Mouse (Mus musculus) midbrain, embryonic 13.5 days (tissue): ENCODE results near the gene Dcdc2b. TPM values are rescaled to one million over a fixed set of nuclear protein-coding genes. Genes with fewer than 3 reads are reported as not detected.

ENCODE experiments used
- ATAC-seq: fragments of 200-750 bp; cut with Nextera tagmentation; 2 replicates; pipeline ENCODE4 v1.8.0; 2017; ENCODE audit warnings: mild to moderate bottlenecking, moderate TSS enrichment, moderate library complexity
- H3K27ac ChIP-seq: fragments of 300-500 bp; sonication (generic); 2 replicates; pipeline ENCODE4 v1.5.1; 2015; ENCODE audit warnings: inconsistent platforms, mild to moderate bottlenecking, moderate library complexity
- H3K27me3 ChIP-seq: fragments of 300-500 bp; sonication (generic); 2 replicates; pipeline ENCODE4 v1.6.1; 2015; ENCODE audit warnings: mild to moderate bottlenecking, inconsistent platforms
- H3K36me3 ChIP-seq: fragments of 300-500 bp; sonication (generic); 2 replicates; pipeline ENCODE4 v1.6.1; 2015; ENCODE audit warnings: mild to moderate bottlenecking, inconsistent platforms
- H3K4me1 ChIP-seq: fragments of 300-500 bp; sonication (generic); replicated peaks from 2 replicates; pipeline ENCODE4 v1.6.1; 2015; ENCODE audit warnings: inconsistent platforms
- H3K4me2 ChIP-seq: fragments of 300-500 bp; sonication (generic); replicated peaks from 2 replicates; pipeline ENCODE4 v1.6.1; 2015; ENCODE audit warnings: moderate library complexity, mild to moderate bottlenecking, inconsistent platforms
- H3K4me3 ChIP-seq: fragments of 300-500 bp; sonication (generic); replicated peaks from 2 replicates; pipeline ENCODE4 v1.5.1; 2015; ENCODE audit warnings: mild to moderate bottlenecking, inconsistent platforms
- H3K9ac ChIP-seq: fragments of 300-500 bp; sonication (generic); replicated peaks from 2 replicates; pipeline ENCODE4 v1.6.1; 2015; ENCODE audit warnings: mild to moderate bottlenecking, inconsistent platforms
- H3K9me3 ChIP-seq: fragments of 300-500 bp; sonication (generic); 2 replicates; pipeline ENCODE4 v1.6.1; 2016; ENCODE audit warnings: mild to moderate bottlenecking, inconsistent platforms
- WGBS: fragments of 180-500 bp; shearing (Covaris S2); methylation state at CpG from one replicate; pipeline ENCODE4 v1.1.7; 2015; 5-methylcytosine and 5-hydroxymethylcytosine counted together
- polyA plus RNA-seq: library from polyadenylated mRNA; unstranded; fragments of >200 nt; fragmentation: Nextera tagmentation; extraction: Ambion mirVana; gene quantifications from 2 replicates; pipeline ENCODE4 v1.2.1, GENCODE M21; 2015

Gene Dcdc2b
- polyA plus RNA-seq = 2.6 and 3.5 TPM in 2 replicates

- no peak for ATAC-seq
- Histone ChIP-seq H3K9me3 (no peaks in the 10 kb centered on the region), H3K27me3 (no peaks in the 10 kb centered on the region), H3K36me3 (peaks cover 38% of the 10 kb centered on the region), H3K9ac (0 out of 2 replicates have a peak within 1 kb of the TSS, but pooled peaks have one; percentile 14), H3K4me2 (no peak within 1 kb of the TSS), H3K4me3 (no peak within 1 kb of the TSS), H3K27ac (no peak within 1 kb of the TSS), H3K4me1 (peaks cover 18% of the 10 kb centered on the region)
- WGBS = 79% methylated on average over 6 of the region's 6 CpGs
Measured at GRCm38 (mm10) chr4:129614093-129614492, at the start of gene Dcdc2b. Dcdc2b (minus strand) TSS chr4:129614257.

DNA sequence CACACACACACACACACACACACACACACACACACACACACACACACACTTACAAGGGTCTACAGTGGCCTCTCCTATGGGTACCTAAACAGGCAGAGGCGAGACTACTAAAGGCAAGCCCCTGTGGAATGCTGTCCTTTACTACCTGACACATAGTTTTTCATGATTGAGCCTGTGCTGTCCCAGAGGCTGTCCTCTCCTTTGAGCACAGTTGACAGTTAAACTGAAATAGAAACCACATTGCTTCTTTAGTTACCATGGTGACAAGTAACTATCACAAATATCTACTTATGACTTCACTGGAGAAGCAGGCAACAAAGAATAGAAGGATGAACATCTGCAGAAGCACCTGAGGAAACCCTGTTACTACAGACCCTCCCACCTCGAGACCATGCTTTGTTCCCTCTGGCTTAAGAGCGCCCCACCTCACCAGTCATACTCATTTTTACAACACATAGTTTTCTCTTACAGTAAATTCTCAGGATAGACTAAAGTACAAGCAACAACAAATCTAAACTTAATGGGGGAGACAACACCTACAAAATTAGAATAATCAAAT is 48.3 kb upstream of the Dcdc2b start:
- H3K9ac ChIP-seq = no peak overlapping the region
- no peak for ATAC-seq
- no peaks in the 10 kb centered on the region for H3K27me3 ChIP-seq
- H3K9me3 ChIP-seq = no peaks in the 10 kb centered on the region
- WGBS = 86% methylated on average over 3 of the region's 3 CpGs
- H3K4me3 ChIP-seq = no peak overlapping the region
- no peak overlapping the region for H3K27ac ChIP-seq
- H3K4me1 ChIP-seq = no peaks in the 10 kb centered on the region; the same call in 1 of the 2 replicates
- peaks cover 42% of the 10 kb centered on the region for H3K36me3 ChIP-seq
- H3K4me2 ChIP-seq = no peak overlapping the region

DNA sequence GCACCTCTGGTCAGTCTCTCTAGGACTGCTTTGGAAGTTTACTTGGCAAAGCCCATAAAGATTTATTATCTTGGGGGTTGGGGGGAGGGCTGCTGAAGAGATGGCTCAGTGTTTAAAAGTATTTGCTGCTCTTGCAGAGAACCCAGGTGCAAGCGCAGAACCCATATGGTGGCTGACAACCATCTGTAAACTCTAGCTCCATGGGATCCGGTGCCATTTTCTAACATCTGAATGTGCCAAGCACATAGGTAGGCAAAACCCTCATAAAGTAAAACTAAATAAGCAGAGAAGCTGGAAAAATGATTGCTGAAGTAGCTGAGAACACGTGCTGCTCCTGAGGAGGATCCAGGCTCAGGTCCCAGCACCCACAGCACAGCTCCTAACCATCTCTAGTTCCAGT is 47.5 kb upstream of the Dcdc2b start:
- Histone ChIP-seq H3K9me3 (no peaks in the 10 kb centered on the region), H3K9ac (no peak overlapping the region), H3K36me3 (peaks cover 50% of the 10 kb centered on the region), H3K4me2 (no peak overlapping the region), H3K4me1 (no peaks in the 10 kb centered on the region; the same call in 1 of the 2 replicates), H3K4me3 (no peak overlapping the region), H3K27me3 (no peaks in the 10 kb centered on the region), H3K27ac (no peak overlapping the region)
- ATAC-seq = no peak
- WGBS = 95% methylated on average over 3 of the region's 3 CpGs

- no peak overlapping the region for H3K27ac ChIP-seq
- no peak overlapping the region for H3K4me2 ChIP-seq
- H3K27me3 ChIP-seq = no peaks in the 10 kb centered on the region
- H3K36me3 ChIP-seq = peaks cover 87% of the 10 kb centered on the region
- no peak for ATAC-seq
- 90% methylated on average over 14 of the region's 14 CpGs for WGBS
- H3K4me3 ChIP-seq = no peak overlapping the region
- no peaks in the 10 kb centered on the region for H3K4me1 ChIP-seq
- no peaks in the 10 kb centered on the region for H3K9me3 ChIP-seq
- H3K9ac ChIP-seq = no peak overlapping the region
Measured at GRCm38 (mm10) chr4:129654770-129655169, 40.7 kb upstream of the Dcdc2b start.

DNA sequence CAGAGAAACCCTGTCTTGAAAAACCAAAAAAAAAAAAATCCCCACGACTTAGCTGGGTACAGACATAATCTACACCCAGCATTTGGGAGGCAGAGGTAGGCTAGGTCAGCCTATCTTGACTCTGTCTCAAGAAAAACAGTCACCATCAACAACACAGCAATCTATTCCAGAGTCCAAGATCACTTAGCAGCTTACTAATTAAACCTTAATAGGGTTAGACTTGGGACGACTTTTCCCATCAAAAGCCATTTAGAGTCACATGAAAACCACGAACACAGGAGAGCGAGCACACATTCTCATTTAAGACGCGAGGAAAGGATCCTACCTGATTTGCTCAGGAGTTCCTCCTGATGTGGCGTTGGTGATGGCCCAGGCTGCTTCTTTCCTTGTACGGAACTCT is 36.3 kb upstream of the Dcdc2b start:
- no peak for ATAC-seq
- Histone ChIP-seq H3K27me3 (no peaks in the 10 kb centered on the region), H3K36me3 (peaks cover 93% of the 10 kb centered on the region), H3K9me3 (no peaks in the 10 kb centered on the region), H3K9ac (no peak overlapping the region), H3K4me1 (no peaks in the 10 kb centered on the region), H3K4me3 (no peak overlapping the region), H3K27ac (no peak overlapping the region), H3K4me2 (no peak overlapping the region)
- WGBS = 95% methylated on average over 8 of the region's 8 CpGs

DNA sequence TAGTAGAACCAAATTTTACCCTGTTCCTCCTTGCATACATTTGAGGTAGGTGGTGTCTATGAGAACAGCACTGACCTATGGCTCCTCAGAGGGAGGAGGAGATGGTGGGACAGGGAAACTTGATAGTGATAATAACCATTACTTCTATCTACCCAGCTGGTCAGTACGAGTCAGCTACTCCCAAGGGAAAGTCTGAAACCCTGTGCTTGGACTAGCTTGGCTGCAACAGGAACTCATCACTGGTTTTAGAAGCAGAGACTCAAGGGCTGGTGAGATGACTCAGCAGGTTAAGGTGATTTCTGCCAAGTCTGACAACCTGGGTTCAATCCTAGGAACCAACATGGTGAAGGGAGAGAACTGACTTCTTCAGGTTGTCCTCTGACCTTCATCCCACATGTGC is 34.6 kb upstream of the Dcdc2b start:
- H3K27me3 ChIP-seq = no peaks in the 10 kb centered on the region
- no peaks in the 10 kb centered on the region for H3K9me3 ChIP-seq
- WGBS = 79% methylated on average over 1 of the region's 1 CpGs
- no peaks in the 10 kb centered on the region for H3K4me1 ChIP-seq
- no peak overlapping the region for H3K27ac ChIP-seq
- H3K4me2 ChIP-seq = no peak overlapping the region
- no peak overlapping the region for H3K4me3 ChIP-seq
- no peak for ATAC-seq
- no peak overlapping the region for H3K9ac ChIP-seq
- peaks cover 86% of the 10 kb centered on the region for H3K36me3 ChIP-seq

DNA sequence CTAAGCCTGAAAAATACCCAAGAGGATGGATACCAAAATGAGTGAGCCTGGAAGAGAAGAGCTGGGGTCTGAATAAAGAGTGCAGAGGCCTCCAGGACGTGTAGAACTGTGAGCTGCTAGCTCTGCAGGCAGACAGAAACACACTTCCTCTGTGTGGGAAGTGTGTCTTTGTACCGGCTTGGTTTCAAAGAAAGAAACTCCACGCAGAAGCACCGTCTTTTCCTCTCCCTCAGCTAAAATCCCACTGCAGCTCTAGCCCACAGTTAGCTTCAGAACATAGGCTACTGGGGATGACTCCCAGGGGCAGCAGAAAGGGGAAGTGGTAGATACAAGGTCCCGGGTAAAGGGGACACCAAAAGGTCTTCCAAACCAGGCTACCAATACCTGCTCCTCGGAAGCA is 31.1 kb upstream of the Dcdc2b start:
- Histone ChIP-seq H3K4me1 (peaks cover 6% of the 10 kb centered on the region), H3K9ac (no peak overlapping the region), H3K9me3 (no peaks in the 10 kb centered on the region), H3K27ac (no peak overlapping the region), H3K4me2 (no peak overlapping the region), H3K27me3 (no peaks in the 10 kb centered on the region), H3K4me3 (no peak overlapping the region), H3K36me3 (peaks cover 57% of the 10 kb centered on the region)
- no peak for ATAC-seq
- WGBS = 90% methylated on average over 6 of the region's 6 CpGs

- no peak overlapping the region for H3K9ac ChIP-seq
- no peaks in the 10 kb centered on the region for H3K9me3 ChIP-seq
- H3K4me1 ChIP-seq = peaks cover 33% of the 10 kb centered on the region
- no peak for ATAC-seq
- no peak overlapping the region for H3K4me3 ChIP-seq
- no peak overlapping the region for H3K27ac ChIP-seq
- WGBS = 61% methylated on average over 5 of the region's 5 CpGs
- no peaks in the 10 kb centered on the region for H3K27me3 ChIP-seq
- peaks cover 48% of the 10 kb centered on the region for H3K36me3 ChIP-seq
- 0 out of 2 replicates have a peak overlapping the region, but pooled peaks have one; percentile 9 for H3K4me2 ChIP-seq
Measured at GRCm38 (mm10) chr4:129641756-129642155, 27.7 kb upstream of the Dcdc2b start.

- Histone ChIP-seq H3K36me3 (peaks cover 49% of the 10 kb centered on the region), H3K9ac (peak within 1 kb of the TSS; percentile 73), H3K27me3 (no peaks in the 10 kb centered on the region), H3K4me3 (peak within 1 kb of the TSS; percentile 60), H3K27ac (peak within 1 kb of the TSS; percentile 93), H3K9me3 (no peaks in the 10 kb centered on the region), H3K4me1 (peaks cover 33% of the 10 kb centered on the region), H3K4me2 (peak within 1 kb of the TSS; percentile 89)
- ATAC-seq = peak; percentile 98
- under 1% methylated on average over 60 of the region's 60 CpGs for WGBS
Measured at GRCm38 (mm10) chr4:129640638-129641467, 26.8 kb upstream of the Dcdc2b start, which contains the start of gene Txlna. Txlna (minus strand) TSS chr4:129641065.

GRCm38 (mm10) chr4:129640101-129640637 is 26.1 kb upstream of the Dcdc2b start:
- no peak; the same call in 1 of the 2 replicates for ATAC-seq
- peak overlapping the region; percentile 60 for H3K4me3 ChIP-seq
- 6% methylated on average over 17 of the region's 17 CpGs for WGBS
- H3K4me2 ChIP-seq = peak overlapping the region; percentile 89
- H3K36me3 ChIP-seq = peaks cover 49% of the 10 kb centered on the region
- H3K9ac ChIP-seq = peak overlapping the region; percentile 73
- peak overlapping the region; percentile 93 for H3K27ac ChIP-seq
- no peaks in the 10 kb centered on the region for H3K27me3 ChIP-seq
- H3K4me1 ChIP-seq = peaks cover 33% of the 10 kb centered on the region
- H3K9me3 ChIP-seq = no peaks in the 10 kb centered on the region

DNA sequence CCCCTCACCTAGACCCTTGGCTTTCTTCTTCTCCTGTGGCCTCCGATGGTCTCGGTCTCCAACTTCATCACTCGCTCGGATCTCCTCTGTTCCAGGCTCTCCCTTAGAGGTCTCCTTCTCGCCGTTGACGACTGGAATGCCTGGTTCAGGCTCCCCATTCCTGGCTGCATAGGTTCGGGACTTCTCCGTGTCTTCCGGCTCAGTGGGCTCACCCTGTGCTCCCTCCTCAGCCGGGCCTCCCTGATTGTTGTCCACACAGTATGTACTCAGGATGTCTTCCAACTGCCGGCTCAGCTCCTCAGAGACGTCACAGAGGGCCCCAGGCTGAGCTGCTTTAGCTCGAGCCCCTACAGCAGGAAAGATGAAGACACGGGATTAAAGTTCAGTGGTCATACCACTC is 25.2 kb upstream of the Dcdc2b start:
- peak overlapping the region; percentile 89 for H3K4me2 ChIP-seq
- WGBS = 89% methylated on average over 15 of the region's 15 CpGs
- H3K9me3 ChIP-seq = no peaks in the 10 kb centered on the region
- peak overlapping the region; percentile 60 for H3K4me3 ChIP-seq
- H3K27me3 ChIP-seq = no peaks in the 10 kb centered on the region
- peaks cover 33% of the 10 kb centered on the region for H3K4me1 ChIP-seq
- H3K36me3 ChIP-seq = peaks cover 51% of the 10 kb centered on the region
- peak overlapping the region; percentile 73; the same call in 1 of the 2 replicates for H3K9ac ChIP-seq
- ATAC-seq = no peak
- H3K27ac ChIP-seq = no peak overlapping the region

DNA sequence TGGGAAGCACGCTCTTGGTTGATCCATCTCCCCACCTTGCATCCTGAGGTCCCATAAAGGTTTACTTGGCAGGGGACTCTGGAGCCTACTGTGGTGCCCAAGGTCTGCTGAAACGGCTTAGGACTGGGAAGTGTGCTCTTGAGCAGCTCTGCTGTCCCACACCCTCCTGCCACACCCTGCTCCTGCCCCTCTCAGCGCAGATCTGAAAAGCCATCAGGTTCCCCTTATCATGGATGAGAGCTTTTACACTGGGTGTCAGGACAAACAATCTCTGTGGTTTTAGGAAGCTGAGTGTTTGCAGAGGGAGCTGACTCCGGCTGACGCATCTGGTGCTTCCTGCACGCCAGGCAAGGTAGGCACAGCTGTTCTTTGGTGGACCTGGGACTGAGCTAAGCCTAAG is 19.8 kb upstream of the Dcdc2b start:
- 96% methylated on average over 6 of the region's 6 CpGs for WGBS
- no peak for ATAC-seq
- H3K27ac ChIP-seq = no peak overlapping the region
- H3K9ac ChIP-seq = no peak overlapping the region
- no peak overlapping the region for H3K4me2 ChIP-seq
- H3K4me3 ChIP-seq = no peak overlapping the region
- peaks cover 24% of the 10 kb centered on the region for H3K4me1 ChIP-seq
- no peaks in the 10 kb centered on the region for H3K27me3 ChIP-seq
- H3K9me3 ChIP-seq = no peaks in the 10 kb centered on the region
- peaks cover 97% of the 10 kb centered on the region for H3K36me3 ChIP-seq
